Mouse (Mus musculus) kidney, adult 2 months (tissue): ENCODE measurements at regions not wholly inside any gene's neighbourhood (a gene's known extent, or its start where the extent isn't known, plus 50 kb on each side); places are given as distances from the start of the nearest gene placed in this dataset.

Experiments used
- DNase-seq: peaks from one replicate; pipeline ENCODE4 v3.0.0; 2021
- H3K27ac ChIP-seq: fragments of 200-500 bp; 2 replicates; pipeline ENCODE4 v1.5.1; 2012; ENCODE audit warnings: low read depth, low read length, control low read depth, inconsistent platforms; ENCODE audit not compliant: insufficient read depth
- H3K27me3 ChIP-seq: fragments of 200-500 bp; replicated peaks from 2 replicates; pipeline ENCODE4 v1.6.1; 2012; ENCODE audit warnings: mild to moderate bottlenecking, moderate library complexity, low read length, inconsistent platforms; ENCODE audit not compliant: control insufficient read depth, insufficient read depth
- H3K36me3 ChIP-seq: fragments of 200-500 bp; 2 replicates; pipeline ENCODE4 v1.6.1; 2012; ENCODE audit warnings: mild to moderate bottlenecking, moderate library complexity, low read length, inconsistent platforms; ENCODE audit not compliant: control insufficient read depth, insufficient read depth
- H3K4me1 ChIP-seq: fragments of 200-500 bp; 2 replicates; pipeline ENCODE4 v1.6.1; 2011; ENCODE audit warnings: low read length; ENCODE audit not compliant: control insufficient read depth, insufficient read depth
- H3K4me3 ChIP-seq: fragments of 200-500 bp; 2 replicates; pipeline ENCODE4 v1.5.1; 2011; ENCODE audit warnings: mild to moderate bottlenecking, low read depth, low read length, control low read depth; ENCODE audit not compliant: insufficient read depth
- CTCF ChIP-seq: fragments of 200-500 bp; conservative IDR thresholded peaks from 2 replicates; pipeline ENCODE4 v1.5.1; 2011; ENCODE audit warnings: low read depth, mild to moderate bottlenecking, control low read depth, low read length, moderate library complexity, mixed read lengths; ENCODE audit not compliant: insufficient read depth, insufficient read length
- POLR2A ChIP-seq: fragments of 200-500 bp; IDR thresholded peaks from one replicate; pipeline ENCODE4 v1.6.1; 2011; ENCODE audit warnings: low read depth, low read length, control low read depth
- WGBS: fragments of 180-500 bp; shearing (Covaris S2); methylation state at CpG from one replicate; pipeline ENCODE4 v1.1.7; 2018; 5-methylcytosine and 5-hydroxymethylcytosine counted together

- no peaks in the 10 kb centered on the region for H3K36me3 ChIP-seq
- no peak overlapping the region for H3K4me3 ChIP-seq
- TF ChIP-seq POLR2A (no peak), CTCF (no peak)
- peak; percentile 5 for DNase-seq
- no peak overlapping the region for H3K27ac ChIP-seq
- WGBS: 71% methylated on average over 2 of the region's 2 CpGs
- no peaks in the 10 kb centered on the region for H3K4me1 ChIP-seq
- H3K27me3 ChIP-seq: no peaks in the 10 kb centered on the region
Measured at GRCm38 (mm10) chr17:4425342-4425741, 568.8 kb upstream of the Arid1b start.

DNA sequence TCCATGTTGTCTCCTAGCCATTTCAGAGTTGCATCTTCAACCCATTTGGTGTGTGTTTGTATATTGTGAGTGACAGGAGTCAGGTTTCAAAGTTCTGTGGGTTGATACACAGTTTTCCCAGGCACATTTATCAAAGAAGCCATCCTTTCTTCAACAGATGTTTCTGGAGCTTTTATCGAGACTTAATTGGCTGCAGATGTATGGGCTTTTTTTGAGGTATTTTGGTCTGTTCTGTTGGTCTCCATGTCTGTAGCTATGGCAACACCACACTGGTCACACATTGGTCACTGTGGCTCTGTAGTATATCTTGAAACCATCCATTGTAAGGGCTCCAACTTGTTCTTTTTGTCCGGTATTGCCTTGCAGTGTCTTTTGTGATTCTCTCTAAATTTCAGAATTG, 565.1 kb upstream of the Arid1b start:
- Histone ChIP-seq H3K27ac (no peak overlapping the region), H3K4me3 (no peak overlapping the region), H3K27me3 (no peaks in the 10 kb centered on the region), H3K4me1 (no peaks in the 10 kb centered on the region), H3K36me3 (no peaks in the 10 kb centered on the region)
- 85% methylated on average over 2 of the region's 2 CpGs for WGBS
- no peak for DNase-seq
- TF ChIP-seq POLR2A (no peak), CTCF (no peak)

DNA sequence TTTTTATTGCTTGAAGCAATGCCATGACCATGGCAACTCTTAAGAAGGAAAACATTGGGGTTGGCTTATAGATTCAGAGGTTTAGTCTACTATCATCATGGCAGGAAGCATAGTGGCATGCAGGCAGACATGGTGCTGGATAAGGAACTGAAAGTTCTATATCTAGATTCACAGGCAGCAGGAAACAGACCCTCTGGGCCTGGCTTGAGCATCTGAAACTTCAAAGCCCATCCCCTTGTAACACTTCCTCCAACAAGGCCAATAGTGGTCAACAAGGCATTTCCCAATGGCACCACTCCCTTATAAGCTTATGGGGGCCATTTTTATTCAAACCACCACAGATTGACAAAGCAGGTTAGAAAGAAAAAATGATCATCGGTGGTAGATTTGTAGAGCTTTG, 548.5 kb upstream of the Arid1b start:
- no peaks in the 10 kb centered on the region for H3K36me3 ChIP-seq
- no peaks in the 10 kb centered on the region for H3K27me3 ChIP-seq
- no peak overlapping the region for H3K4me3 ChIP-seq
- TF ChIP-seq CTCF: no peak
- no peak for TF ChIP-seq POLR2A
- DNase-seq: no peak
- H3K27ac ChIP-seq: no peak overlapping the region
- no peaks in the 10 kb centered on the region for H3K4me1 ChIP-seq
- 100% methylated on average over 1 of the region's 1 CpGs for WGBS

DNA sequence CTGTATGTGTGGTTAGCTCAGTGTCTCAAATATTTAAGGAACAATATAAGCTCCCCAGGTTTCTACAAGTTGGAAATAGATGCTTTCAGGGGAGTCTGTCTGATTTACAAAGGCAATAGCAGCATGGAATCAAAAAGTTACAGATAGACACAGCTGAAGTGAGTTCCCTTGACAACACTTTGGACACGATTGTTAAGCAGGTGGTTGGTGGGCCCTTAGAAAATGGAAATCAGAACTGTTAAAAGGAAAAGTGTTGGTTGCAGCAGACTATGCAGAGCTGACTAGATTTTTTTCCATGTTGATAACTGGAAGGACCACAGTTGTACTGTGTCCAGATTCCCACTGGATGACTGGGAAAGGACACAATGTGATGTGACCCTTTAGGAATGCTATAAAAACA, 536.6 kb upstream of the Arid1b start:
- 84% methylated on average over 1 of the region's 1 CpGs for WGBS
- Histone ChIP-seq H3K27ac (no peak overlapping the region), H3K4me1 (no peaks in the 10 kb centered on the region), H3K36me3 (no peaks in the 10 kb centered on the region), H3K27me3 (no peaks in the 10 kb centered on the region), H3K4me3 (no peak overlapping the region)
- TF ChIP-seq POLR2A: no peak
- TF ChIP-seq CTCF: no peak
- DNase-seq: no peak

- Histone ChIP-seq H3K36me3 (no peaks in the 10 kb centered on the region), H3K27ac (no peak overlapping the region), H3K27me3 (no peaks in the 10 kb centered on the region), H3K4me3 (no peak overlapping the region), H3K4me1 (no peaks in the 10 kb centered on the region)
- no peak for TF ChIP-seq POLR2A
- no peak for TF ChIP-seq CTCF
- DNase-seq: peak; percentile 4
- 83% methylated on average over 2 of the region's 2 CpGs for WGBS
Measured at GRCm38 (mm10) chr17:4461541-4461940, 532.6 kb upstream of the Arid1b start.

DNA sequence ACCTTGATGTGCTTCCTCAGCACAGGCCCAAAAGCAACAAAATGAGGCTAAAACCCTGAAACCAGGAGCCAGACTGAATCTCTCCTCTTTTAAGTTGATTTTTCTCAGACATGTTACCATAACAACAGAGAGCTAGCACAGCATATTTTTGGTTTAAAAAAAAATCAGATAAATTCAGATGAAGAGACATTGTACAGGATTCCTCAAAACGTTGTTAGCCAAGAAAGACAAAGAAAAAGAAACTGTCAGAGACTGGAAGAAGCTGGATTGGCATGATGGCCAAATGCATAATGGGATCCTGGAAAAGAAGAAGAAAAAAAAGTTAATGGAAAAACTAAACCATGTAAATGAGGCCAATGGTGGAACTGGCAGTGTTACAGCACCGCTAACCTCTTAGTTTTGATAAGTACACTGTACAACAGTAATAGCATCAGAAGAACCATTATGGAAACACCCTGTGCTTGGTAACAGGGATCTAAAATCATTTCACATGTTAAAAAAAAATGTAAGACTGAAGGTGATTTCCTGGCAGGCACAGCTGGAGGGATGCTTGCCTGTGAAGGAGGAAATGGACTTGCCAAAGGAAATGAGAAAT, 529.7 kb upstream of the Arid1b start:
- Histone ChIP-seq H3K27me3 (no peaks in the 10 kb centered on the region), H3K36me3 (no peaks in the 10 kb centered on the region), H3K27ac (no peak overlapping the region), H3K4me3 (no peak overlapping the region), H3K4me1 (no peaks in the 10 kb centered on the region)
- 36% methylated on average over 2 of the region's 2 CpGs for WGBS
- peak; percentile 3 for DNase-seq
- TF ChIP-seq POLR2A (no peak), CTCF (no peak)

- H3K27me3 ChIP-seq: no peaks in the 10 kb centered on the region
- H3K4me1 ChIP-seq: no peaks in the 10 kb centered on the region
- no peak overlapping the region for H3K27ac ChIP-seq
- no peak overlapping the region for H3K4me3 ChIP-seq
- DNase-seq: no peak
- no peak for TF ChIP-seq POLR2A
- TF ChIP-seq CTCF: no peak
- WGBS: 82% methylated on average over 6 of the region's 6 CpGs
- no peaks in the 10 kb centered on the region for H3K36me3 ChIP-seq
Measured at GRCm38 (mm10) chr17:4465741-4466140, 528.4 kb upstream of the Arid1b start.

DNA sequence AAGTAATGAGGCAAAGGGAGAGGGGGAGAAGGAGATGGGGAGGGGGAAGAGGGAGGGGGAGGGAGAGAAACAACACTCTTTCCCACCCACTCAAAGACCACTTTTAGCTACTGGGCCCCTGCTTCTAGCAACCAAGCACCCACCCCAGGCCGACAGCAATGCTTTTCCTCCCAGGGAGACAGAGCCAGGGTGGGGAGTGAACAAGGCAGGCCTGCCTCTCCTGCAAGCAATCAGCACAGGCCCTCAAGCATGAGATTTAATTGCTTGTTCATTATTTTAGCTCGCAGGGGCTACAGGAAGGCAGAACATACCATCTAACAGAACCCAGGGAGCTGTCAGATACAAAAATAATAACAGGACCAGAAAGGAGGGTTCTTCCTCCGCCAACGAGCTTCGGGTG, 521.7 kb upstream of the Arid1b start:
- H3K4me1 ChIP-seq: no peaks in the 10 kb centered on the region
- TF ChIP-seq POLR2A (no peak), CTCF (no peak)
- H3K27ac ChIP-seq: no peak overlapping the region
- no peak for DNase-seq
- no peaks in the 10 kb centered on the region for H3K27me3 ChIP-seq
- no peak overlapping the region for H3K4me3 ChIP-seq
- no peaks in the 10 kb centered on the region for H3K36me3 ChIP-seq
- 72% methylated on average over 5 of the region's 5 CpGs for WGBS
